Mouse (Mus musculus) central nervous system, embryonic 18 days (tissue): ENCODE measurements around the gene Ffar3. TPM values are rescaled to one million over a fixed set of nuclear protein-coding genes. Genes with fewer than 3 reads are reported as not detected.

Source experiments
- polyA plus RNA-seq: library from polyadenylated mRNA; depleted of rRNA; stranded (reverse); fragments of >200 nt; gene quantifications from 2 replicates; pipeline ENCODE4 v1.2.3, GENCODE M21; 2012; rRNA removed

The Ffar3 gene
- polyA plus RNA-seq, result 0.04 TPM in 1 of 2 replicates, not detected in the other

DNA sequence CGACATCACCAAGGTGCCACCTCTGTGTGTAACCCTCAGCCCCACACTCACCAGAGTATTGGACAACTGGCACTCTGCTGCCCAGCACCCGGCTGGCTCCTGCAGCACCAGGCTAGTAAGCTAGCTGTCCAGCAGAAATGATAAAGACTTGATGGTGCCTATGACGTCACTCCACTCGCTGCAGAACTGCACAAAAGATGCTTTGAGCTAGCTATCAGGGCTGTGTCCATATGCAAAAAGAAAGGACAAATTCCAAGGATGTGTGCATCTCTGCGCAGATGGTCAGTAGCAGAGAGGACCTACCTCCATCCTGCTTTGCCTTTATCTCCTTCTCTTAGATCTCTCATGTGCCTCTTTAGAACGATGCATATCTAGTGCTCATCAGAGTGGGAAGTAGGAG lies at the start of gene Ffar3:
TSS of gene Ffar3 (minus strand) at position 101 of the 400 bp plus-strand sequence.

DNA sequence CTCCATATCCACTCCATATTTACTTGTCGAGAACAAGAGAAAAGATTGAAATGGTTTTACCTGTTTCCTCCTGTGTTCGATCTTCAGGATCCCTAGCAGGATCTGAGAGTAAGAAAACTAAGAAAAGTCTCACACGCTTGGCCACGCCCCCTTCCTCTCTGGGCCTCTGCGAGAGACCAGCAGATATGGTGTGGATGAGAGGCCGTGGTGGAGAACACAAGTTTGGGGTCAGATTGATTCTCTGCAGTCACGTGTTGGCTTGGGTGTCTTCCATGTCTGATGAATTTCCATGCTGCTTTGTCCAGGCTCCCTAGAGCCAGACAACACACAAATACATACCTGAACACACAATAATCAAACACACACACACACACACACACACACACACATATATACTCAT lies 24.2 kb upstream of the Ffar3 start, which contains the start of gene Cd22:
TSS of gene Cd22 (minus strand) at position 167 of the 400 bp plus-strand sequence.

DNA sequence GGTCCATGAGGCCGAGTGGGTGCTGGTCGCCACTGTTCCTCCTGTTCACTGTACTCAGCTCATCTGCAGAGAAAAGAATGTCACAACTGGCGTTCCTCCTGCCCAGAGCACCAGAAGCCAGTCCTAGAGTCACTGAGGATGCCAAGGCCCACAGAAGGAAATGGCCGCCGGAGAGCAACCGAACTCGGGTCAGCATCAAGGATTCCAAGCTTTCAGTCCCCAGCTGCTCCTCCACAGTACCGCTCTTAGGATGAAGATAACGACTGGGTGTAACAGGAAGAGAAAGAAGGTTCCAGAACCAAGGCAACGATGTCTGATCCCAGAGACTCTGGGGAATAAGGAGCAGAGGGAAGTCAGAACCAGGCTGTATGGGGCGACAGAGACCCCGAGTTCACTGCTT lies 5.5 kb upstream of the Ffar3 start, which contains the start of gene Ffar1:
TSS of gene Ffar1 (minus strand) at position 101 of the 400 bp plus-strand sequence.

DNA sequence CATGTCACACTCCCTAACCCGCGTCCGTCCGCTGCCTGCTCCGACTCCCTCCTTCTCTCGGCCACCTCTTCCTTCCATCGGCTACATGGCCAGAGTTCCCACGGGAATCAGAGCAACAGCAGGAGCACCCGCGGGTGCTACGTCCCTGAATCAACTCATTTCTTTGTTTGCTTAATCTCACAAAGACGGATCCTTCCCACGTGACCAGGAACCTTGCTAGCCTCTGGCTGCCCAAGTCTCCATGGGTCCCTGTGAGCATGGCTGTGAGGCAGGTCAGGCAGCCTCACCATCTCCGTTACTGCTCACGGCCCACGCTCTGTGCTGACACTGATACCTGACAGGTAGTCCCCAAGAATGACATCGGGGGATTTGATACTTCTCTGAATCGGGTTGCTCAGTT lies 32.3 kb downstream of the Ffar3 start, which contains the start of gene Ffar2:
TSS of gene Ffar2 (minus strand) at position 101 of the 400 bp plus-strand sequence.

Other genes with a start within 250 kb of the Ffar3 start
- 1.9 TPM in 2 replicates for gene Upk1a, start 243.3 kb downstream of the Ffar3 start, polyA plus RNA-seq
- 1,148 and 1,214 TPM in 2 replicates for gene Cox6b1, start 230.0 kb downstream of the Ffar3 start, polyA plus RNA-seq
- gene Etv2, start 220.3 kb downstream of the Ffar3 start, polyA plus RNA-seq, result not detected in 2 replicates
- 73.9 and 80.1 TPM in 2 replicates for gene Rbm42, start 205.9 kb downstream of the Ffar3 start, polyA plus RNA-seq
- gene Haus5, start 191.2 kb downstream of the Ffar3 start, polyA plus RNA-seq, result 22.4 and 23.9 TPM in 2 replicates
- gene Pmis2, start 184.6 kb downstream of the Ffar3 start, polyA plus RNA-seq, result not detected in 2 replicates
- gene 2200002J24Rik, start 157.3 kb downstream of the Ffar3 start, polyA plus RNA-seq, result not detected in 2 replicates
- 2.9 and 3.7 TPM in 2 replicates for gene Atp4a, start 144.0 kb downstream of the Ffar3 start, polyA plus RNA-seq
- gene Tmem147, start 126.6 kb downstream of the Ffar3 start, polyA plus RNA-seq, result 226 TPM in 2 replicates
- 0.13 and 0.17 TPM in 2 replicates for gene Gapdhs, start 112.5 kb downstream of the Ffar3 start, polyA plus RNA-seq
- gene Sbsn, start 104.7 kb downstream of the Ffar3 start, polyA plus RNA-seq, result 4.8 and 16.7 TPM in 2 replicates
- 4.2 and 71.6 TPM in 2 replicates for gene Dmkn, start 92.4 kb downstream of the Ffar3 start, polyA plus RNA-seq
- gene Krtdap, start 68.3 kb downstream of the Ffar3 start, polyA plus RNA-seq, result 0.41 and 2.3 TPM in 2 replicates
- gene Ffar2, start 32.4 kb downstream of the Ffar3 start, polyA plus RNA-seq, result 0.12 and 0.36 TPM in 2 replicates
- not detected in 2 replicates for gene Ffar1, start 5.4 kb upstream of the Ffar3 start, polyA plus RNA-seq
- gene Cd22, start 24.2 kb upstream of the Ffar3 start, polyA plus RNA-seq, result 0.05 and 0.28 TPM in 2 replicates
- 2.1 and 3.7 TPM in 2 replicates for gene Mag, start 58.7 kb upstream of the Ffar3 start, polyA plus RNA-seq
- gene Hamp2, start 68.5 kb upstream of the Ffar3 start, polyA plus RNA-seq, result not detected in 2 replicates
- gene Hamp, start 87.9 kb upstream of the Ffar3 start, polyA plus RNA-seq, result 0.30 TPM in 1 of 2 replicates, not detected in the other
- 151 and 162 TPM in 2 replicates for gene Usf2, start 100.6 kb upstream of the Ffar3 start, polyA plus RNA-seq
- 15.1 and 19.2 TPM in 2 replicates for gene Lsr, start 117.3 kb upstream of the Ffar3 start, polyA plus RNA-seq
- 0.39 and 0.44 TPM in 2 replicates for gene Fam187b, start 117.6 kb upstream of the Ffar3 start, polyA plus RNA-seq
- 25.6 and 27.1 TPM in 2 replicates for gene Fxyd5, start 186.3 kb upstream of the Ffar3 start, polyA plus RNA-seq
- gene Fxyd7, start 195.3 kb upstream of the Ffar3 start, polyA plus RNA-seq, result 181 and 192 TPM in 2 replicates
- gene Fxyd1, start 201.0 kb upstream of the Ffar3 start, polyA plus RNA-seq, result 15.8 and 27.5 TPM in 2 replicates
- gene Lgi4, start 203.2 kb upstream of the Ffar3 start, polyA plus RNA-seq, result 1.1 and 2.0 TPM in 2 replicates
- 0.12 and 1.5 TPM in 2 replicates for gene Fxyd3, start 220.5 kb upstream of the Ffar3 start, polyA plus RNA-seq